Mouse (Mus musculus): ENCODE results near the gene Plekhm1.

GRCm38 (mm10) chr11:103350711-103351315, 61.7 kb downstream of the Plekhm1 start:
- TF ChIP-seq CTCF (IDR thresholded peaks at IDR 0.05 in 2 of 3, conservative IDR thresholded peaks at IDR 0.05 in 1 of 3; ENCODE audit: control insufficient read depth in 1 of 3, insufficient read depth in 1 of 3, low read depth in 2 of 3, low read length in 3 of 3, poor library complexity in 1 of 3, severe bottlenecking in 1 of 3), result no peak
- no peak for TF ChIP-seq POLR2AphosphoS5 (IDR thresholded peaks at IDR 0.05; ENCODE audit: borderline replicate concordance, low read depth, low read length)
- TF ChIP-seq JUND (IDR thresholded peaks at IDR 0.05; ENCODE audit: low read depth, low read length), result no peak
- no peak for TF ChIP-seq GATA1 (IDR thresholded peaks at IDR 0.05; ENCODE audit: low read depth, low read length)
- no peak for TF ChIP-seq MYB (IDR thresholded peaks at IDR 0.05; ENCODE audit: low read depth, low read length)
- TF ChIP-seq POLR2AphosphoS2 (IDR thresholded peaks at IDR 0.05; ENCODE audit: low read length), result no peak
- no peak for TF ChIP-seq MEF2A (IDR thresholded peaks at IDR 0.05; ENCODE audit: extremely low read depth, insufficient replicate concordance, low read depth, low read length, poor library complexity, severe bottlenecking)
- no peak for TF ChIP-seq POLR2A (IDR thresholded peaks at IDR 0.05; ENCODE audit: control insufficient read depth in 1 of 2, insufficient read depth in 1 of 2, low read depth in 1 of 2, low read length in 2 of 2, poor library complexity in 1 of 2)
- TF ChIP-seq MYC (IDR thresholded peaks at IDR 0.05; ENCODE audit: low read depth, low read length), result no peak

Data from MEL (cell line).